Mouse (Mus musculus) cortical plate, adult 2 months (tissue): ENCODE results near the gene Emb. TPM values are rescaled to one million over a fixed set of nuclear protein-coding genes. Genes with fewer than 3 reads are reported as not detected.

ENCODE experiments used
- H3K27ac ChIP-seq: fragments of 200-500 bp; 2 replicates; pipeline ENCODE4 v1.5.1; 2012; ENCODE audit warnings: low read length, control low read depth, inconsistent platforms; ENCODE audit not compliant: insufficient read depth
- H3K4me1 ChIP-seq: fragments of 200-500 bp; 2 replicates; pipeline ENCODE4 v1.6.1; 2011; ENCODE audit warnings: low read length; ENCODE audit not compliant: control insufficient read depth, insufficient read depth
- H3K4me3 ChIP-seq: fragments of 200-500 bp; 2 replicates; pipeline ENCODE4 v1.5.1; 2011; ENCODE audit warnings: mild to moderate bottlenecking, low read length, control low read depth; ENCODE audit not compliant: insufficient read depth
- CTCF ChIP-seq: fragments of 200-500 bp; IDR thresholded peaks from 2 replicates; pipeline ENCODE4 v1.5.1; 2011; ENCODE audit warnings: mild to moderate bottlenecking, control low read depth, low read length; ENCODE audit not compliant: insufficient read depth; ENCODE audit errors: extremely low read depth
- POLR2A ChIP-seq: fragments of 200-500 bp; IDR thresholded peaks from 2 replicates; pipeline ENCODE4 v1.6.1; 2011; ENCODE audit warnings: mild to moderate bottlenecking, low read length, control low read depth; ENCODE audit not compliant: insufficient read depth; ENCODE audit errors: extremely low read depth
- polyA plus RNA-seq: library from polyadenylated mRNA; depleted of rRNA; stranded (reverse); fragments of >200 nt; gene quantifications from 2 replicates; pipeline ENCODE4 v1.2.3, GENCODE M21; 2012

The Emb gene
- polyA plus RNA-seq, 1 experiment = 21.0 TPM

DNA sequence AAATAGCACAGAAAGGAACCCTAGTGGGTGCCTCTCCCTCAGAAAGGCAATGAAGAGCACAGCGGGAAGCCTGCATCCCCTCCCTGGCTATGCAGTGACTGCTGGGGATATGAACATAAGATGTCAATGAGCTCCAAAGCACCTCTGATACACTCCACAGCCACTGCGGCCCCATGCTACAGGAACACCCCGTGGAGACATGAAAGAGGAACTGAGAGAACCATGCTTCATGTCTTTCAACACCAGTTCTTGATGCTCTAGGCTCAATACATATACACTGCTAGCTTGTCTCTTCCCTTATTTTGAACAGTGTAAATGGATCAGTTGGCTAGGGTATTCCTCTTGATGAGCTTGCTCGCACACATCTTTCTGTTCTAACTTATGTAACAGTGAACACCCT lies 28.8 kb downstream of the Emb start:
- H3K4me1 ChIP-seq = no peaks in the 10 kb centered on the region
- TF ChIP-seq CTCF = no peak
- TF ChIP-seq POLR2A = no peak
- no peak overlapping the region for H3K4me3 ChIP-seq
- H3K27ac ChIP-seq = no peak overlapping the region

DNA sequence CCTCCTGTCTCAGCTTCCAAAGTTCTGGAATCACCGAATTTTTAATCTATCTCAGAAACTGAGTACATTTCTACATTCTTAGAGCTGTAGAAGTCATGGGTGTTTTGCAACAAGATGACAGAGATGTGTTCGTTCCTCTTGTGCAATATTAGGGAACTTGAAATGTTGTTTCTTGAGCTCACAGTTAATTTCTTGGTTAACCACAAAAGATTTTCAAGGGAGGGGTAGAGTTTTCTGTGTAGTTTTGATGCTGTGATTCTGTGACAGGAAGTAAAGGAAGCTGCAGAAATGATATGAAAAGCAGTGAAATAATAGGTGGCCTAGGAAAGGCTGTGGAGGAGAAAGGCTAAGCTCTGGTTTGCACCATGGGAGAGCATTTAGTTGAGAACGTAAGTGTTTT lies 33.7 kb downstream of the Emb start:
- no peaks in the 10 kb centered on the region for H3K4me1 ChIP-seq
- no peak for TF ChIP-seq POLR2A
- no peak for TF ChIP-seq CTCF
- H3K27ac ChIP-seq = no peak overlapping the region
- no peak overlapping the region for H3K4me3 ChIP-seq

- no peak overlapping the region for H3K27ac ChIP-seq
- TF ChIP-seq CTCF (no peak), POLR2A (no peak)
- no peaks in the 10 kb centered on the region for H3K4me1 ChIP-seq
- no peak overlapping the region for H3K4me3 ChIP-seq
These were observed 34.3 kb downstream of the Emb start for GRCm38 (mm10) chr13:117242621-117243020.

- TF ChIP-seq POLR2A = no peak
- TF ChIP-seq CTCF = no peak
- no peak overlapping the region; the same call in 1 of the 2 replicates for H3K27ac ChIP-seq
- no peak overlapping the region for H3K4me3 ChIP-seq
- H3K4me1 ChIP-seq = no peaks in the 10 kb centered on the region
These were observed 52.4 kb downstream of the Emb start for GRCm38 (mm10) chr13:117260704-117261103.

GRCm38 (mm10) chr13:117266156-117266555 lies 57.8 kb downstream of the Emb start:
- Histone ChIP-seq H3K27ac (no peak overlapping the region), H3K4me3 (no peak overlapping the region), H3K4me1 (no peaks in the 10 kb centered on the region)
- no peak for TF ChIP-seq POLR2A
- no peak for TF ChIP-seq CTCF

DNA sequence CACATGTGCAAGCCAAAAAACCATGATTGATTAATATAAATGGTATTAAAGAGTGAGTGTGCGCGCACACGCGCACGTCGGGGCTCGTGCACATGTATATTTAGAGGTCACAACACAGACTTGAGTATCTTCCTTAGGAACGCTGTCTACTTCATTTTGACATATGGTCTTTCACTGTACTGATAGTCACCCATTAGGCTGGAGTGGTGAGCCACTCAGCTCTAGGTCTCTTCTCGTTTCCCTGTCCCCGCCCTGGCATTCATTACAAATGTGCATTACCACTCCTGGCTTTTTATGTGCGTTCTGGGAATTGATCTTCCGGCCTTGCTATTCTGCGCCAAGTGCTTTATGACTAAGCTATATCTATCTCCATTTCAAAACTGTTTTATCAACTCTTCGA lies 59.6 kb downstream of the Emb start:
- TF ChIP-seq CTCF = no peak
- no peak overlapping the region for H3K4me3 ChIP-seq
- H3K4me1 ChIP-seq = no peaks in the 10 kb centered on the region
- no peak overlapping the region for H3K27ac ChIP-seq

DNA sequence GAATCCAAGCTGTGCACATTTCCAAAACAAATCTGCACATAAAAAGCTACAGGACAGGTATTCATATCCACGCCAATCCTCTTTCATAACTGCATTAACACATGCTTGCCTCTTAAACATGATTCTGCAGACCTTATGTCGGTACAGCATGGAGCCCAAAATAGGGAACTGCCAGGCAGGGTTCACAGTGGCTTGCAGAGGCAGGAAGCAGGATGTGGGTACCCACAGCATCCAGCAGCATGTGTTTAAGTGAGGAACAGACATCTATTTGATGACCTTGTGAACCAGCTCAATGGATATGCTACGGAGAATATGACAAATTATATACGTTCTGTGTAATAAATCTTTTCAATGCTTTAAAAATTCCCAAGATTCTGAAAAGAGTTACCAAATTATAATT lies 75.7 kb downstream of the Emb start:
- Histone ChIP-seq H3K27ac (no peak overlapping the region), H3K4me3 (no peak overlapping the region), H3K4me1 (no peaks in the 10 kb centered on the region)
- TF ChIP-seq CTCF = no peak
- no peak for TF ChIP-seq POLR2A

GRCm38 (mm10) chr13:117286939-117287338 lies 78.6 kb downstream of the Emb start:
- no peak overlapping the region for H3K4me3 ChIP-seq
- H3K27ac ChIP-seq = no peak overlapping the region
- H3K4me1 ChIP-seq = no peaks in the 10 kb centered on the region
- no peak for TF ChIP-seq POLR2A
- 0 out of 2 replicates have a peak, but pooled peaks have one; percentile 16 for TF ChIP-seq CTCF

- no peak for TF ChIP-seq POLR2A
- 0 out of 2 replicates have a peak, but pooled peaks have one; percentile 3 for TF ChIP-seq CTCF
- H3K4me1 ChIP-seq = no peaks in the 10 kb centered on the region
- no peak overlapping the region for H3K27ac ChIP-seq
- H3K4me3 ChIP-seq = no peak overlapping the region
These were observed 79.1 kb downstream of the Emb start for GRCm38 (mm10) chr13:117287400-117287799.

DNA sequence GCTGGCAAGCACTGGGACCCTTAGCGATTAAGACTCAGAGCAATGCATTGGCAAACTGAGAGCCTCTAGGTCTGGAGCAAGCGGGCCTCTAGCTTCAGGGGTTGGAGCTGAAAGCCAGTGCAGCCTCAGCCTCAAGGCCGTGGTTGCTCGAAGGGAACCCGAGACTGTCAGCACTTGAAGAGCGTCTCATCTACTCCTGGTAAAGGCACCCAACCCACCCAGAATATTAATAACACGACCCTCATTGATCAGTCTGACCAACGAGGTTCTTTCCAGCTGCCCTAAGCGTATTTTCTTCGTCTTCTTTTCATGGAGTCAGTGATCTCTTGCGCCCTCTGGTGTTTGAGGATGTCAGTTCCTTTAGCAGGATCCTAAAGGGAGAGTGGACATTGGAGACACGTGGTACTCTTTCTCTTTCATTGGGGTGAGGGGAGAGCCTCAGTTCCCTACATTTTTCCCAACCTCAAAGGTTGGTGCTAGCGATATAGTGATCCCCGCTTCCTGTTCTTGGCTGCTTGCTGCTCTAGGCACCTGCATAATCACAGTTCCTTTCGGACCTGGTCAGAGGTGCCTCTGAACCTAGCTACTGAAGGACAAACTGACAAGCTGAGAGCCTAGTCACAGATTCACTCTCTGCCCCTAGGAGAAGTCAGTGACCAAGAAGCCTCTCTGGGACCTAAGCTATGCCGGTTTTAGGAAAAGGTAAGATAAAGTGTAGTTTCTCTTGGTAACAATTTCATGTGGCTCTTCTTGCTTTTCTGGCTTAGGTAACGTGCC lies 81.3 kb downstream of the Emb start:
- TF ChIP-seq POLR2A (no peak), CTCF (peak; percentile 74)
- H3K27ac ChIP-seq = no peak overlapping the region
- H3K4me1 ChIP-seq = no peaks in the 10 kb centered on the region
- no peak overlapping the region for H3K4me3 ChIP-seq
